Mouse (Mus musculus): Measurements from ENCODE around the gene Cblb.

DNA sequence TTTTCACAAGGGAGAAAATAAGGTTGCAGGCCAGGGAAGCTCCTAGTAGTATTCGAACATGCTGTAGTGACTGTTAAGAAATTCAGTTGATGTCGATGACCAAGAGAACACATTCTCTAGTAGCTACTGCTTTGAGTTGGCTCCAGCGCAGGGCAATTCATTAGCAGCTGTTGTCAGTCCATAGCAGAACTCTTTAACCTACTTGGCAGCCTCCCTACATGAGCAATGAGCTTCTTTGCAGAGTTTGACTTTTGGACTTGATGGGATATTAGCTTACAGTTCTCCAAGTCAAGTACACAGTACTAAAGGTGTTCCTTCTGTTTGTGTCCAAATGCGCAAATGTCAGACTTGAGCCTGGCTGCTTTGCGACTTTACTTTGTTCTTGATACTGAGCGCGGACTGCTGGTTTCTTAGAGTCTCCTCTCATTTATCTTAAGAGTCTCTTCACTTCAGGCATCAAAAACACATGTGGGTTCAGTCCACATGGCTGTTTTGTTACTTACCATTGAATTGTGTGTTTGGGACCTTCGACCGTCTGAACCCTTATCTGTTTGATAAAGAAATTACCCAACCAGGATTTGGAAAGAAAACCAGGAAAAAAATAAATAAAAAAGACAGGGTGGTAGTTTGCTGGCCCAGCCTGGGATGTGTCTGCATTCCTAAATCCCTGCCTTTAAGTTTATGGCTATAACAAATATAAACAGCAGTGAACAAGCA is 47.9 kb downstream of the Cblb start:
- TF ChIP-seq CTCF (IDR thresholded peaks at IDR 0.05; ENCODE audit: extremely low read depth, insufficient read depth, low read length): no peak
- no peak for TF ChIP-seq POLR2A (IDR thresholded peaks at IDR 0.05; ENCODE audit: extremely low read depth, insufficient read depth, low read length)

Data from cortical plate, adult 2 months (tissue).